Mouse (Mus musculus) right cerebral cortex, postnatal 25 days (tissue): ENCODE measurements around the gene Prtn3.

Source experiments
- DNase-seq: peaks from one replicate; pipeline ENCODE4 v3.0.0; 2022

Prtn3 gene

DNA sequence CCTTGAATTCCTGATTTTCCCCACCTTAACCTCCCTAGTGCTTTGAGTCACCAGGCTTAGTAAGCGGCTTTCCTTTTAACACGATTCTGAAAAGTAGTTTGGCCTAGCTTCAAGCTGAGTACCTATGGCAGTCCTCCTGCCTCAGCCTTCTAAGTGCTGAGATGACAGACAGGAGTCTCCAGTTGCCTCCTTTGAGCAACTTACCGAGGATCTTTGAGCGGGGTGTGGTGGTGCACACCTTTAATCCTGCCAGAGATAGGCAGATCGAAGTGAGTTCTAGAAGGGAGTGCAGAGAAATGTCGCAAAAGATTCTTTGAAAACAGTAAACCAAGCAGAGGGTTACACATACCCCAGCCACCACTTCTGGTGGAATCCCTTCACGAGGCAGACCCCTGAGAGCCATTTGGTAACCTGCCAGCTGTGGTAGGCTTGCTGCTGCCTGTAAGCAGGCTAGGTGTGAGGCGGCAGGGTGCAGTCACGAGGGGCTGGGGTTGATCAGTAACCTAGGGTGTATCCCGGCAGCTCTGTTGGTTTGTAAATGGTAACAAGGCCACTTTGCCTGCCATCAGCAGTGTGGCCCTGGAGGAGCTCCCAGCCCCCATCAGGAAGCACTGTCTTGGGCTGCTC, 18.6 kb upstream of the Prtn3 start:
- DNase-seq: no peak

DNA sequence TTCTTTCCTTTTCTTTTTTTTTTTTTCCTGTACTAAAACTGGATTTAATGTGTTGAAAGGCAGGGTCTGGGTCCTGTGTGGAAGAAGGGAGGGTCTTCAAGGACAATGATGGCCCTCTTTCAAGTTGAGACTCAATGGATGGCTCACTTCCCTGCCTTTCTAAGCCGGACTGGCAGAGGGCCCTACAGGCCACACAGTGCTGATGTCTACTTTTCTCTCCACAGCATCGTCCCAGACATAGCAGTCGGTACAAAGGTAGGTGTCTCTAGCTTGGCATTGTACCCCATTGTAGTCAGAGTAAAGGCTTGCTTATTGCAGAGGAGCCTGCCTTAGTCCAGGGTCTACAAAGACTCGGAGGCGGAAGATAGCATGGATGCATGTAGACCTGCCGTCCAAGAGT, 18.0 kb upstream of the Prtn3 start:
- DNase-seq: no peak

DNA sequence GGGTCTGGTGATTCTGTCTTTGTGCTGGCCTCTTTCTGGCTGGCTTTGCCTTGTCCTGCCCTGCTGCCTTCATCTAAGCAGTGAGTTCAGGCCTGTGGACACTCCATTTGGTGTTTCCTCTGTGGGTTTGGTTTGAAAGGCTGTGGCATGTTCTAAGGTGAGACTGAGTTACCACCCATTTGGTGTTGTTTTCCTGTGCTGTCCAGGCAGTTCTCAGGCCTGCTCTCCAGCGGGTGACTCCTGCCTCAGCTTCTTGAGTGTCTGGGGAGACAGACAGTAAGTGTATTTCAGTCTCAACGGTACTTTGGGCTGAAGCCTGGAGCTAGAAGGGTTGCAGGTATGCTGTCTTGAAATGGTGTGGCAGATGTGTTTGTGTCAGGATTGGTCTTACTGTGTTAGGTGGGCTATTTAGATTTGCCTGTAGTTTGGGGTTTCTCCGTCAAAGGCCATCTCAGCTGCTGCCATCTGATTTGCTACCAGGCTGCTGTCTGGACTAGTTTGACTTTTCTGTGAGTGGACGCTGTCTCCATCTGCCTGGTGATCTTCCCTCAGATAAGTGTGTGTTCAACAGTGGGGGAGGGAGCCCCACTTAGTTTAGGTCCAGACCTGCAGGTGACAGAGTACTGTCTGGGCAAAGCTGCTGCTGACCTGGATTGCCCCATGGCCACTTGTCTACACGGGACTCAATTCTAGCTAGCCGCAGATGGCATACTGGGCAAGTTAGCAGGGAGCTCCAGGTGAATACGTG, 17.4 kb upstream of the Prtn3 start:
- DNase-seq: no peak

DNA sequence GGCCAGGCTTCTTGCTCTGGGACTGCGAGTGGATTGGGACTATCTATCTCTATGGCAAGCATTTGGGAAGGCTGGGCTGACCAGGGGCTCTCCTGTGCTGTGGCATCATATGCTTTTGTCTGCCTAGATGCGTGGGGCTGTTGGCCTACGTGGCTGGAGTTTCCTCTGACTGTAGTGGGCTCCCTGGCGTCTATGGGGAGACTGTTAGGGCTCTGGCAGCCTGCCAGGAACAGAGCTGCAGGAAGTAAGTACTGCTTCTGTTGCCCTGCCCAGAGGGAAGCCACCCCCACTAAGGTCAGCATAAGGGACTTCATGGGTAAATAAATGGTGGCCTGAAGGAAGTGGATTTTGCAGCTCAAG, 16.8 kb upstream of the Prtn3 start:
- DNase-seq: no peak

DNA sequence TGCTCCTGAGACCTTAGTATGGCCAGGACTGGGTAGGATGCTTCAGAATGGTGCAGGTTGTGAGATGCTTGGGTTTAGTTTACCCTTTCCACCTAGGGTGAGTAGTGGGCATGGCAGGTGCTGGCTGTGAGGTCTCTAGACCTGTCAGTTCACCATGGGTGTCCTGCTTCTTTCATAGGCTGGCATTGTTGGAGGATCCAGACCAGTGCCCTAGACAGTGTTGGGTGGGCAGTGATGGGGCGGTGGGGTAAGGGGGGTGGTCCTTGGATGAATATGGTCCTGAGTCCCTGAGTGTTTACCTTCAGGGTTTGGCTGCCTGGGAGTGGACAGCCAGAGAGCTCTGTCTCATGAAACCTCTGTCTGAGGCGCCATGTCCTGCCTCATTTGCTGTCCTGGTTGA, 16.4 kb upstream of the Prtn3 start:
- DNase-seq: no peak

DNA sequence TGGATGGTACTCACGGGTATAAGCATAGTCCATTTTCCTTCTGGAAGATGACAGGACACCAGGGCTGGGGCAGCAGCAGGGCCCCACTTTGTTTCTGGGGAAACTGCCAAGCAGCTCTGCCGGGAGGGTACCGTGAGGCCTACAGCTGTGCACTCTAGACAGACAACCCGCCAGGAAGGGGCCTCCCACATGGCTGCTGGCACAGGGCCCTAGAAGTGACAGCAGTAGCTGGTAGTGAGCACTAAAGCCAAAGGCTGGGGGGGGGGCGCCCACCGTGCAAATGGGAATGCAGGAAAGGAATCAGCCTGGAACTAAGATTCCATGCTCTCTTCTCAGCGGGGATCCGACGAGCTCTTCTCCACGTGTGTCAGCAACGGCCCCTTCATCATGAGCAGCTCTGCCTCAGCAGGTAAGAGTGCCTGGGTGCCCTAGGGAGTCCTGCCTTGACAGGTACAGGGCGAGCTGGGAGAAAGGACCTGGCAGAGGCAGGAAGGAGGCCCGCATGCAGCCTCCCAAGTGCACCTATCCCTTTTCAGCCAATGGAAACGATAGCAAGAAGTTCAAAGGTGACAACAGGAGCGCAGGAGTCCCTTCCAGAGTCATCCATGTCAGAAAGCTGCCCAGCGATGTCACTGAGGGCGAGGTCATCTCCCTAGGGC, 15.7 kb upstream of the Prtn3 start:
- peak; percentile 68 for DNase-seq

DNA sequence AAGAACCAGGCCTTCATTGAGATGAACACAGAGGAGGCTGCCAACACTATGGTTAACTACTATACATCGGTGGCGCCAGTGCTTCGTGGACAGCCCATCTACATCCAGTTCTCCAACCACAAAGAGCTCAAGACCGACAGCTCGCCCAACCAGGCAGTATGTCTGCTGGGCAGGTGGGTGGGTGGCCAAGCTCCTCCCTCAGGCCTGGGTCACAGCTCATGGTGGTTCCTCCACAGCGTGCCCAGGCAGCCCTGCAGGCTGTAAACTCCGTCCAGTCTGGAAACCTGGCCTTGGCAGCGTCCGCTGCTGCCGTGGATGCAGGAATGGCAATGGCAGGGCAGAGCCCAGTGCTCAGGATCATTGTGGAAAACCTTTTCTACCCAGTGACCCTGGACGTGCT, 15.2 kb upstream of the Prtn3 start:
- DNase-seq: no peak

DNA sequence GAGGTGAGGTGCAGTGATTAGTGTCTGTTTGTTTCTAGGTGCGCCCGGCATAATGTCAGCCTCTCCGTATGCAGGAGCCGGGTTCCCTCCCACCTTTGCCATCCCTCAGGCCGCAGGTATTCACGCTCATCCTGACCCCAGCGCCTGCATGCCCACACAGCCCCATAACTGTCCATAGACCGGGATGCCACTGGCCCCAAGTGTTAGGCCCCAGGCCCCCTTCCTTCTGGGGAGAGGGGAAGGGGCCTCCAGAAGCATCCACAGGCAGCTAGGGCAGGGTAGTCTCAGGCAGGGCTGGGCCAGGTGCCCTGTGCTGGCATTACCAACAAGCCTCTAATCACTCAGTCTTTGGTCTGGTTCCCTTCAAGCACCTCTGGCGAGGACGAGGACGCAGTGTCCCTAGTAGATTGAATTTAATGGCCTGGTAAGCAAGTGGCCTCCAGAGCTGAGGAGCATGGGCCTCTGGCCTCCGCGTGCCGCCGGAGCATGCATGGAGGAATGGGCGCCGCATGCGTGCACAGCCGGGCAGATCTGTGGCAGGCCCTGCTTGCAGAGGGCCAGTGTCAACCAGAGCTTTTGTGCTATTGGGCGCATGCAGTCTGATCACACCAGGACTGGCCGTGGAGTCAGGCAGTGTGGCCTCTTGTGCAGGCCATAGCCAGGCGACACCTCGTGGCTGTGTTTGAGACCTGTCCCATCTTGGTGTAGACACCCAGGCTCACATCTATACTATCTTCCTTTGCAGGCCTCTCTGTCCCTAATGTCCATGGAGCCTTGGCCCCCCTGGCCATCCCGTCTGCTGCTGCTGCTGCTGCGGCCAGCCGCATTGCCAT, 14.0 kb upstream of the Prtn3 start:
- DNase-seq: no peak

DNA sequence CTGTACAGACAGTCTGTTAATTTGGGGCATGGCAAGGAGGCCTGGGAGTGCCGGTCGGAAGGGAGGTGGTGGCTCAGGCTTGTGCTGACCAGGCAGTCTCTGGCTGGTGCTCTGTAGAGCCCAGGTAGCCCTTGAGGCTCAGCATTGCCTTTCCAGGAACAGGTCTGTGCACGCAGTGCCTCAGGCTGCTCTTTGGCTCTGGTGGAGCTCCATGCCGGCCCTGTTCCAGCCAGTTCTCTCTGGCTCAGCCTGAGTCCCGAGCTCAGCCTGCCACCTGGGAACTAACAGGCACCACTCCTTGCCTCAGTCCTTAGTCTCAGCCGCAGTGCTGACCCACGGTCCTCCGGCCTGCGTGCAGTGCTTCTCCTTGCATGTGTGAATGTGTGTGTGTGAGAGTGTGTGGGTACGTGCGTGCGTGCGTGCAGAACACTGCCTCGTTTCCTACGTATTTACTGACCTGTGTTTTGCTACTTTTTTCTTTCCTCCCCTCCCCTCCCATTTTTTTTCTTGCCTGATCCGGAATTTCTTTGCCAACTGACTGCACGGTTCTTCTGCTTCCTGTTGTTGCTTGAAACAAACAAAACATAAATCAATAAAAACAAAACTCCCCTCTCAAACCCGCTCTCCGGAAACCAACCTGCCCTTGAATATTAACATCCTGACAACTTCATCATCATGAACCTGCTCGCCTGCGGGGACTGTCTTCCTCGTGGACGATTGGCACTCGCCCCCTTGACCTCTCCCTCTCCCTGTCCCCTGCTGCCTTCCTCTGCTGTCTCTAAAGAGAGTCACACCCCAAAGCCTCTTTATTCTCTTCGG, 12.8 kb upstream of the Prtn3 start:
- DNase-seq: no peak

DNA sequence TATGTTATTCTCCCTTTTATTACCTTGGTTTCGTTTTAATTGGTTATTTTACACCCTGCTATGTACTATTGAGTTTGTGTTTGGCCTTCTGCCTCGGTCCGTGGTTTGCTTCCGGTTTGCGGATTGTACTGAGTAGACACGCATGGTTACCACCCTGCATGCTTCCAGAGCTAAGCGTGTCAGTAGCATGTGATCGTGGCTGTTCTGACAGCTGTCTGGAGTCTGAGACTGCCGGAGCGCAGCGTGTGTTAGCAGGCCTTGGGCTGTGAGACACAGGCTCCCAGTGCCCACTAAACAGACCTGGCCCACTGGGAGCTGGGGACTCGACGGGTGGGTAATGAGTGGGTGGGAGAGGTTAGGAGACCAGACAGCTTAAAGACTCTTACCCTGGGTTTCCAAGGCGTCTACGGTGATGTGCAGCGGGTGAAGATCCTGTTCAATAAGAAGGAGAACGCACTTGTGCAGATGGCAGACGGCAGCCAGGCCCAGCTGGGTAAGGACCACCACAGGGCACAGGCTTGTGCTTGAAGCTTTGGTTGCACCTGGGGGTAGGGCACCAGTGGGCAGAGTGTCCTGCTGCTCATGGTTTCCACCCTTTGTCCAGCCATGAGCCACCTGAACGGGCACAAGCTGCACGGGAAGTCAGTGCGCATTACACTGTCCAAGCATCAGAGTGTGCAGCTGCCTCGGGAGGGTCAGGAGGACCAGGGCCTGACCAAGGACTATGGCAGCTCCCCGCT, 12.1 kb upstream of the Prtn3 start:
- DNase-seq: no peak

DNA sequence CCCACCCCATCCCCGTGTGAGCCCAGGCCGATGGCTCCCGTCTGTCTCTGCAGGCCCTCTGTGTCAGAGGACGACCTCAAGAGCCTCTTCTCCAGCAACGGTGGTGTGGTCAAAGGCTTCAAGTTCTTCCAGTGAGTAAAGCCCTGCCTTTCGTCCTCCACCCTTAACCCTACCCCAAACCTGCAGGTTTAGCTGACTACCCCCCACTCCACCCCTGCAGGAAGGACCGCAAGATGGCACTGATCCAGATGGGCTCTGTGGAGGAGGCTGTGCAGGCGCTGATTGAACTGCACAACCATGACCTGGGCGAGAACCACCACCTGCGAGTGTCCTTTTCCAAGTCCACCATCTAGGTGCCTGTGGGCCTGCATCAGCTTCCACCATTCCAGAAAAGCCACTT, 11.4 kb upstream of the Prtn3 start:
- DNase-seq: no peak

DNA sequence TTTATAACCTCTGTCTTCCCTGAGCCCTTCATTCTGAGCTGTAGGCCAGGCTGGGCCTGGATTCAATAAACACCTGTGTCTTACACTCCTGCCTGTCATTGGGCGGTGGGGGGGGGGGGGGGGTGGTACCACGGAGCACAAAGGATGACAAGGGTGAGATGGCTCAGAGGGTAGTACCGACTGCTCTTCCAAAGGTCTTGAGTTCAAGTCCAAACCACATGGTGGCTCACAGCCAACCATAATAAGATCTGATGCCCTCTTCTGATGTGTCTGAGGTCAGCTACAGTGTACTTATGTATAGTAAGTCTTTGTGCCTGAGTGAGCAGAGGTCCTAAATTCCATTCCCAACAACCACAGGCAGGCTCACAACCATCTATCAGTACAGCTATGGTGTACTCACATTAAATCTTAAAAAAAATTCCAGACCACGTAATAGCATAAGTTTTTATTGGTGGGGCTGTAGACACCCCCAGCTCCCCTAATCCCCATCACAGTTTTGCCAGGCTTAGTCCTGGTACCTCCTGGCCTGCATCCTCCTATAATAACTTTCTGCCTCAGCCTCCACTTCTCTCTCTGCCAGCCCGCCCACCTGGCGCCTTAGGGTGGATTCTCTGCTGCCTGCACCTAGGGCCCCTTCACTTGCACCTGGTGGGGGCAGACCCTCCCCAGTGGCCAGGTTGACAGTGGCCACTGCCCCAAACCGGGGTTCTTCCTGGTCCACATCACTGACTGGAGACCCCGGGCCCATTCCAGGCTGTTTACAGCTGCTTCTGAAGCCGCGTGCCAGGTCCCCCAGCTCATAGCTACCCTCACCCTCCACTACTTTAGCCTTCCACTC, 9.7 kb upstream of the Prtn3 start:
- no peak for DNase-seq

DNA sequence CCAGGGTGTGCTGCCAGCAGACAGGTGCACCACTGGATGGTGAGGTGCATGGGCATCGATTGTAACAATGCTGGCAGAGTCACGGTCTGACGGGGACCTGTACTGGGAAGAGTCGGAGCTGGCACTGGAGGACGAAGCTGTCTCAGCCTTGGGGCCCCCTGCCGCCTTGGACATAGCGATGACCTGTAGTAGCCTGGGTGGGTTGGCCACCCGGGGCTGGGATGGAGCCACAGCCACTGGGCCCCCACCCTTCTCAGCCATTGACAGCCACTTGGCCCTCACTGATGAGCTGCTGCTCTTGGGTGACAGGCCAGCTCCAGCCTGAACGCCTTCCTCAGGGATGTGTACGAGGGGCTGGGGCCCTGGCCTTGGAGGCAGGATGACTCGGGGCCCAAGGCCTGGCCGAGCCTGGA, 9.1 kb upstream of the Prtn3 start:
- no peak for DNase-seq

DNA sequence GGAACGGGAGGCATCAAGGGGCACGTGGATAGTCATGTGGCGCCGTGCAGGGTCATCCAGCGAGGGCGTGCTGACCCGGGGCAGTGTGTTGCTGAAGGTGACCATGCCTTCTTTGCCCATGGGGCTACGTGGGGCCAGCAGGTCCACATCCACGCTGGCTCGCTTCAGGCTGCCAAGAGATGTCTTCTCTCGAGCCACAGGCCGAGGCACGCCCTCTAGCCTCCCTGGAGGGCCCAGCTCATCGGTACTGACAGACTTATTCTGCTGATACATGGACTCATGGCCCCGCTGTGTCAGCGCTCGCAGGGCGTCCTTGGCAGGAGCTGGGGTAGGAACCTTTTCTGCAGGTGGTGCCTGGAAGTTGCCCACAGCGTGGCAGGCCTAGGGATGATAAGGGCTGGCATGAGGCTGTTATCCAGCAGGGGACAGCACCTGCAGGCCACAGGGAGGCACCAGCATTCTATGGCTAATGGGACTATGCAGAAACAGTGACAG, 8.4 kb upstream of the Prtn3 start:
- DNase-seq: no peak

DNA sequence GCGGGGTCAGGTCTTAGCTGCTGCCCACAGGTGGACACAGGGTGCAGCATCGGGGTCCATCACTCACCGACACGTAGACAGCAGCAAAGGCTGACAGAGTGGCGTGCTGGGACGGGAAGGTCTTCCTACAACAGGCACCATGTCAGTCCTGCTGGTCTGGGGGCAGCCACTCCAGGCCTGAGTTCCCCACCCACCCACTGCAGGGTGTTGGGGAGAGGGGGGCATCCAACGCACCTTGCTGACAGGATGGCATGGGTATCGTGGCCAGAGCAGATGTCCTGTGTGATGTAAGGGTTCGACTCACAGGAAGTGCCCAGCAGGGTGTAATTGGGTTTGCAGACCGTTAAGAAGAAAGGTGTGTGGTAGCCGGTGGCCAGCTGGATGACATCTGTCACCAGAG, 7.7 kb upstream of the Prtn3 start:
- no peak for DNase-seq

DNA sequence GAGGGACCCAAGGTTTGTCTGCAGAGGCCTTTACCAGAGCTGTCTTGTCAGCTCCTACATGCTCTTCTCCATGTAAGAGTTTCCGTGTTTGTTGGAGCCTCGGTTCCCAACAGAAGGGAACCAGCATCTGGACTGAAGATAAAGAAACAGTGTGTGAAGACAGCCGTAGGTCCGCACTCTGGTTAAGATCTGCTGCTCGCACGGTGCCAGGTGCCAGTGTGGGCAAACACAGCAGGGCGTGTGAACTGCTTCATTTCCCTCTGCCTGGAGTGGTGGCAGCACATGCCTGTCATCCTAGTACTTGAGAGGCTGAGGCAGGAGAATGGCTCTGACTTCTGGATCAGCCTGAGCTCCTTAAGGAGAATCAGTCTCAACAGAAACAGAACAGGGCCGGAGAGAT, 2.4 kb upstream of the Prtn3 start:
- no peak for DNase-seq

DNA sequence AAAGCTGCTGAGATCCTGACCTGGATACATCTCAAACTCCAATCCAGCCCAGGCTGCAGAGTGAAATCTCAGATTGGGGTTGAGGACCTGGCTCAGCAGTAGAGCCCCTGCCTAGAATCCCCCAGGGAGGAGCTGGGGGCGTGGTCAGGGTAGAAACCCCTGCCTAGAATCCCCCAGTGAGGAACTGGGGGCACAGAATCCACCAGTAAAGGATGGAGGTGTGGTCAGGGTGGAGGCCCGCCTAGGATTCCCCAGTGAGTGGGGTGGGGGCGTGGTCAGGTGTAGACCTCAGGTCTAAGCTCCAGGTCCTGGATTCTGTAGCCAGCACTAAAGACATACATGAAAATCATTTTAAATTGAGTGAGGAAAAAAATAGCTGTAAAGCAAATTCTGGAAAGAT, 1.4 kb upstream of the Prtn3 start:
- DNase-seq: no peak

DNA sequence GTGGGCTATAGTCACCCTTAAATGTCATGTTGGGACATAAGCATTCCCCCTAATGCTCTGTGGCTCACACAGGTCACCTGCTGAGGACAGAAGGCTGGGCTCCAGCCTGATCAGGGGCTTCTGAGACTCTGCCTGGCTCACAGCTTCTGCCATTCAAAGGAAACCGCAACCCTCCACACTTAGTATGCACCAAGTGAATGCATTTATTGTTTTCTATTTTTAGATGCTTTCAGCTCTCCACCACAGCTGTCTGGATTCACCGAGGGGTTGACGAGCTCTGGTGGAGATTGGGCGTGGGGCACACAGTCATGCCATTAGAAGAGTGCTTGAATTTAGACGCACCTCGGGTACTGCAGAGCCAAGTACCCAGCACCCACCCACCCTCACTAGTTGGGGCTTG, 963 bp upstream of the Prtn3 start:
- no peak for DNase-seq

DNA sequence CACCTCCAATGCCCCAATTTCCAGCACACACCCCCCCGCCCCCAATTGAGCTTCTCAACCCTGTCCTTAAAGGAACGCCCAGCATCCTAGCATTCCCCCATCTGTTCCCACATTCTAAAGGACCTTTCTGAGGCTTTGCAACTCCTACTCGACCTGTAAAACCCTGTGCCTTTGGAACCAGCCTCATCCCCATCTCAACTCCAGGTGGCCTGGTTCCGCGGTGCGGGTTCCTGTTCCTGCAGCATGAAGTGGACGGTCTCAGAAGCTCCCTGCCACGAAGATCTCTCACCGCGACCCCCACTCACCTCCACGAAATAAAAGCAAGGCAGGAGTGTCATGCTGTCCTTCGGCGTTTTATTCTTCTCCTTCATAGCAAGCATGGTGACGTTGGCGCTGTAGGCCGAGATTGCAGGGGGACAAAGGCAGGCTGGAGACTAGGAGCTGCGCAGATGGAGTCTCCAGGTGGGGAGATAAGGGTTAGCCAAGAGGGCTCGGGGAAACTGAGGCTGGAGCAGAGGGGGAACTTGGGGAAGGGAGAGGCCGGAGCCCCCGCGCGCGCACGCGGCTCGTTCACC, 474 bp upstream of the Prtn3 start:
- no peak for DNase-seq

DNA sequence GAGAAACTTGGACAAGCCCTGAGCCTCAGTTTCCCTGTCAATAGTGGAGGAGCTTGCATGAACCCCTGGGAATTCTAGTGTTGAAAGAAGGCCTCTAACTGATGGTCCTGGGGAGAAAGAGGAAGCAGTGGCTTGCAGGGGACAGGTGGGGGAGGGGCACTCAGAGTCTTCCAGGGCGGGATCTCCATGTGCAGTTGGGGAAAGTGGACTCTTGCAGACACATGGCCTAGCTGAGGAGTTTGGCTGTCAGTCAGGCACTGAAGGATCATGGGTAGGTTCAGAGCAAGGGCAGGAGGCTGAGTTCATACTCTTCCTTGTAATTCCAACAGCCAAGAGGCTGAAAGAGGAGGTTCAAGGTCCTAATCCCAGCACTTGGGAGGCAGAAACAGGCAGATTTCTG, 2.9 kb downstream of the Prtn3 start:
- no peak for DNase-seq

DNA sequence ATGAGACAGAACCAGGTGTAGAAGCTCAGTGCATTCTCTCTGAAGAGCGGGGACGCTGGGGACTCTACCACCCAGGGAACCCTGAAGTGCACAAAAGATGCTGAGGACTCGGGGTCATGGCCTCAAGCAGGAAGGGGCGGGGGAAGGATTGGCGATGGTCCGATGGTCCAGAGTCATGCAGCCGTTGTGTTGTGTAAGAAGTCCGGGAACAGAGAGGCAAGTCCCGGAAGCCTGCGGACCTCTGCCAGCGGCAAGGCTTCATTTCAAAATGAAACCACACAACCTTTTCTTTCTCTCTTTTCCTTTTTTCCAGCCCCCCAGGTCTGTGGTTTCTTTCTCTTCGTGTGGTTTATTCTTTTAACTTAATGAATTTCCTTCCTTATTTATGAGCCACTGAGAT, 3.5 kb downstream of the Prtn3 start:
- no peak for DNase-seq
